Mouse (Mus musculus) liver, adult 2 months (tissue): Measurements from ENCODE around the gene Gm20388. TPM values are rescaled to one million over a fixed set of nuclear protein-coding genes. Genes with fewer than 3 reads are reported as not detected.

Experiments
- DNase-seq: peaks from one replicate; pipeline ENCODE4 v3.0.0-alpha.2; 2011; ENCODE audit warnings: low read depth, low spot score; ENCODE audit errors: extremely low read depth
- H3K27ac ChIP-seq: fragments of 200-500 bp; replicated peaks from 2 replicates; pipeline ENCODE4 v1.5.1; 2012; ENCODE audit warnings: low read depth, mild to moderate bottlenecking, control low read depth, inconsistent platforms, low read length; ENCODE audit not compliant: insufficient read depth
- H3K27me3 ChIP-seq: fragments of 200-500 bp; 2 replicates; pipeline ENCODE4 v1.6.1; 2012; ENCODE audit warnings: mild to moderate bottlenecking, moderate library complexity, low read length, inconsistent platforms; ENCODE audit not compliant: control insufficient read depth, insufficient read depth
- H3K36me3 ChIP-seq: fragments of 200-500 bp; 2 replicates; pipeline ENCODE4 v1.6.1; 2012; ENCODE audit warnings: low read length, inconsistent platforms; ENCODE audit not compliant: control insufficient read depth, insufficient read depth
- H3K4me1 ChIP-seq: fragments of 200-500 bp; 2 replicates; pipeline ENCODE4 v1.6.1; 2011; ENCODE audit warnings: low read length; ENCODE audit not compliant: control insufficient read depth, insufficient read depth
- H3K4me3 ChIP-seq: fragments of 200-500 bp; 2 replicates; pipeline ENCODE4 v1.5.1; 2011; ENCODE audit warnings: low read depth, mild to moderate bottlenecking, control low read depth, low read length, moderate library complexity; ENCODE audit not compliant: insufficient read depth
- H3K79me2 ChIP-seq: fragments of 200-500 bp; 2 replicates; pipeline ENCODE4 v1.6.1; 2012; ENCODE audit warnings: inconsistent platforms, mild to moderate bottlenecking, low read length, moderate library complexity; ENCODE audit not compliant: control insufficient read depth, insufficient read depth
- H3K9ac ChIP-seq: fragments of 200-500 bp; 2 replicates; pipeline ENCODE4 v1.6.1; 2012; ENCODE audit warnings: low read depth, mild to moderate bottlenecking, control low read depth, inconsistent platforms, low read length
- CTCF ChIP-seq: fragments of 200-500 bp; IDR thresholded peaks from 2 replicates; pipeline ENCODE4 v1.5.1; 2011; ENCODE audit warnings: low read depth, low read length, control low read depth
- POLR2A ChIP-seq: fragments of 200-500 bp; IDR thresholded peaks from 2 replicates; pipeline ENCODE4 v1.6.1; 2011; ENCODE audit warnings: low read length, control low read depth; ENCODE audit not compliant: insufficient read depth; ENCODE audit errors: extremely low read depth
- WGBS: fragments of 180-500 bp; shearing (Covaris S2); methylation state at CpG from one replicate; pipeline ENCODE4 v1.1.7; 2018; 5-methylcytosine and 5-hydroxymethylcytosine counted together
- polyA plus RNA-seq: library from polyadenylated mRNA; depleted of rRNA; stranded (reverse); fragments of >200 nt; gene quantifications from 2 replicates; pipeline ENCODE4 v1.2.3, GENCODE M21; 2012
- total RNA-seq: library from RNA; depleted of rRNA; stranded (reverse); fragments of >200 nt; gene quantifications from 2 replicates; pipeline ENCODE4 v1.2.3, GENCODE M21; 2014

Gene Gm20388
- total and polyA plus RNA-seq, 2 experiments, result 6.4 to 19.9 TPM

- TF ChIP-seq CTCF (no peak), POLR2A (no peak)
- H3K36me3 ChIP-seq, result no peaks in the 10 kb centered on the region; the same call in 1 of the 2 replicates
- DNase-seq, result no peak
- no peak overlapping the region for H3K4me3 ChIP-seq
- no peaks in the 10 kb centered on the region for H3K27me3 ChIP-seq
- H3K9ac ChIP-seq, result no peak overlapping the region
- 90% methylated on average over 1 of the region's 1 CpGs for WGBS
- no peak overlapping the region for H3K27ac ChIP-seq
- H3K79me2 ChIP-seq, result no peaks in the 10 kb centered on the region
- H3K4me1 ChIP-seq, result no peaks in the 10 kb centered on the region
These were observed 1978.7 kb downstream of the Gm20388 start for GRCm38 (mm10) chr8:121889317-121889716.

GRCm38 (mm10) chr8:121889810-121890785 is 1979.5 kb downstream of the Gm20388 start:
- H3K9ac ChIP-seq, result no peak overlapping the region
- TF ChIP-seq CTCF, result no peak
- TF ChIP-seq POLR2A, result no peak
- H3K36me3 ChIP-seq, result no peaks in the 10 kb centered on the region; the same call in 1 of the 2 replicates
- no peak overlapping the region for H3K4me3 ChIP-seq
- WGBS, result 83% methylated on average over 15 of the region's 15 CpGs
- H3K4me1 ChIP-seq, result no peaks in the 10 kb centered on the region
- H3K27ac ChIP-seq, result no peak overlapping the region
- no peaks in the 10 kb centered on the region for H3K79me2 ChIP-seq
- no peaks in the 10 kb centered on the region for H3K27me3 ChIP-seq
- no peak for DNase-seq

GRCm38 (mm10) chr8:121892875-121893274 is 1982.2 kb downstream of the Gm20388 start:
- TF ChIP-seq POLR2A (no peak), CTCF (no peak)
- no peak overlapping the region for H3K27ac ChIP-seq
- no peak overlapping the region for H3K9ac ChIP-seq
- H3K79me2 ChIP-seq, result no peaks in the 10 kb centered on the region
- no peaks in the 10 kb centered on the region for H3K27me3 ChIP-seq
- no peak for DNase-seq
- peaks cover 9% of the 10 kb centered on the region for H3K4me1 ChIP-seq
- 63% methylated on average over 5 of the region's 5 CpGs for WGBS
- no peaks in the 10 kb centered on the region for H3K36me3 ChIP-seq
- H3K4me3 ChIP-seq, result no peak overlapping the region

GRCm38 (mm10) chr8:121895910-121896309 is 1985.3 kb downstream of the Gm20388 start:
- Histone ChIP-seq H3K27ac (peak overlapping the region; percentile 68), H3K9ac (peak overlapping the region; percentile 26; the same call in 1 of the 2 replicates), H3K4me1 (peaks cover 19% of the 10 kb centered on the region), H3K27me3 (no peaks in the 10 kb centered on the region), H3K36me3 (no peaks in the 10 kb centered on the region), H3K79me2 (no peaks in the 10 kb centered on the region), H3K4me3 (no peak overlapping the region)
- WGBS, result 41% methylated on average over 7 of the region's 7 CpGs
- TF ChIP-seq POLR2A, result no peak
- no peak for TF ChIP-seq CTCF
- DNase-seq, result peak; percentile 79

- 21% methylated on average over 12 of the region's 12 CpGs for WGBS
- peak; percentile 93 for DNase-seq
- H3K27me3 ChIP-seq, result no peaks in the 10 kb centered on the region
- peak overlapping the region; percentile 26 for H3K9ac ChIP-seq
- peaks cover 19% of the 10 kb centered on the region for H3K4me1 ChIP-seq
- no peaks in the 10 kb centered on the region for H3K79me2 ChIP-seq
- no peak for TF ChIP-seq POLR2A
- no peak for TF ChIP-seq CTCF
- peak overlapping the region; percentile 37 for H3K4me3 ChIP-seq
- H3K27ac ChIP-seq, result peak overlapping the region; percentile 68
- no peaks in the 10 kb centered on the region for H3K36me3 ChIP-seq
These were observed 1986.0 kb downstream of the Gm20388 start for GRCm38 (mm10) chr8:121896476-121897145.
